Mouse (Mus musculus) olfactory bulb, adult 2 months (tissue): Measurements from ENCODE around the gene Vmn2r70. TPM values are rescaled to one million over a fixed set of nuclear protein-coding genes. Genes with fewer than 3 reads are reported as not detected.

Experiments
- H3K27ac ChIP-seq: fragments of 200-500 bp; 2 replicates; pipeline ENCODE4 v1.5.1; 2012; ENCODE audit warnings: low read depth, low read length; ENCODE audit not compliant: insufficient read depth
- H3K4me1 ChIP-seq: fragments of 200-500 bp; 2 replicates; pipeline ENCODE4 v1.6.1; 2012; ENCODE audit warnings: low read length; ENCODE audit not compliant: control insufficient read depth, insufficient read depth
- H3K4me3 ChIP-seq: fragments of 200-500 bp; 2 replicates; pipeline ENCODE4 v1.5.1; 2012; ENCODE audit warnings: mild to moderate bottlenecking, low read depth, low read length, moderate library complexity; ENCODE audit not compliant: insufficient read depth
- CTCF ChIP-seq: fragments of 200-500 bp; IDR thresholded peaks from 2 replicates; pipeline ENCODE4 v1.5.1; 2012; ENCODE audit warnings: low read depth, mild to moderate bottlenecking, low read length, moderate library complexity; ENCODE audit not compliant: insufficient read depth
- POLR2A ChIP-seq: fragments of 200-500 bp; IDR thresholded peaks from 2 replicates; pipeline ENCODE4 v1.6.1; 2012; ENCODE audit warnings: mild to moderate bottlenecking, low read depth, low read length, moderate library complexity; ENCODE audit not compliant: insufficient read depth
- WGBS: fragments of 180-500 bp; shearing (Covaris S2); methylation state at CpG from one replicate; pipeline ENCODE4 v1.1.7; 2018; 5-methylcytosine and 5-hydroxymethylcytosine counted together
- polyA plus RNA-seq: library from polyadenylated mRNA; stranded (reverse); fragments of >200 nt; gene quantifications from 2 replicates; pipeline ENCODE4 v1.2.4, GENCODE M21; 2012; ENCODE audit warnings: low replicate concordance; ENCODE audit not compliant: missing spikeins, insufficient read depth, insufficient read length

The Vmn2r70 gene
- not detected in 2 replicates for polyA plus RNA-seq

- Histone ChIP-seq H3K4me3 (no peak within 1 kb of the TSS), H3K4me1 (no peaks in the 10 kb centered on the region), H3K27ac (no peak within 1 kb of the TSS)
- WGBS: 76% methylated on average over 2 of the region's 2 CpGs
- no peak for TF ChIP-seq CTCF
- no peak for TF ChIP-seq POLR2A
These were observed at the start of gene Vmn2r70 for GRCm38 (mm10) chr7:85569092-85569491. TSS of gene Vmn2r70 (minus strand) at chr7:85569192.

- 77% methylated on average over 5 of the region's 5 CpGs for WGBS
- Histone ChIP-seq H3K4me3 (no peak within 1 kb of the TSS), H3K27ac (no peak within 1 kb of the TSS), H3K4me1 (no peaks in the 10 kb centered on the region)
- no peak for TF ChIP-seq POLR2A
- TF ChIP-seq CTCF: no peak
These were observed 6.2 kb downstream of the Vmn2r70 start, which contains the start of gene Vmn2r71 for GRCm38 (mm10) chr7:85562787-85563186. TSS of gene Vmn2r71 (plus strand) at chr7:85563087.

GRCm38 (mm10) chr7:85543118-85543517, 25.9 kb downstream of the Vmn2r70 start:
- 54% methylated on average over 2 of the region's 2 CpGs for WGBS
- Histone ChIP-seq H3K4me1 (no peaks in the 10 kb centered on the region), H3K27ac (no peak overlapping the region), H3K4me3 (no peak overlapping the region)
- TF ChIP-seq CTCF (no peak), POLR2A (no peak)

- 91% methylated on average over 2 of the region's 2 CpGs for WGBS
- Histone ChIP-seq H3K4me3 (no peak overlapping the region), H3K4me1 (no peaks in the 10 kb centered on the region), H3K27ac (no peak overlapping the region)
- TF ChIP-seq POLR2A (no peak), CTCF (no peak)
These were observed 26.9 kb downstream of the Vmn2r70 start for GRCm38 (mm10) chr7:85542108-85542507.

Other genes starting within 250 kb of the Vmn2r70 start
- not detected in 2 replicates for gene Vmn2r69, start 153.3 kb downstream of the Vmn2r70 start, polyA plus RNA-seq
- gene Vmn2r71, start 6.1 kb downstream of the Vmn2r70 start, polyA plus RNA-seq: not detected in 2 replicates
- not detected in 2 replicates for gene Vmn2r72, start 185.9 kb upstream of the Vmn2r70 start, polyA plus RNA-seq